ENCODE assay signal across 23 mouse cellular contexts in genomic region chr3:157080585-157080984, GRCm38 (mm10).
A peak's percentile ranks its signal among the peaks of the same experiment; 100 is the strongest.
DNase-seq lines count a peak whose midpoint lies in the region; ATAC-seq and TF ChIP-seq lines count a peak whose summit lies in the region.
"Had no signal": no experiment of that assay in that cellular context is flagged by ENCODE, and none has a peak within 500 bp of the region (broad histone marks: within the 10 kb centered on the region; RNA-seq: fewer than 3 reads in every experiment).

No protein-coding gene starts in this region.

- TF ChIP-seq CTCF in left cerebral cortex, adult 2 months (IDR thresholded peaks at IDR 0.05): no peak

- peaks cover 13% of the 10 kb centered on the region for H3K4me1 ChIP-seq in heart, embryonic 12.5 days (replicated peaks)
- H3K4me1 ChIP-seq in kidney, embryonic 14.5 days (ENCODE audit: control insufficient read depth, insufficient read depth, low read length): no peaks in the 10 kb centered on the region
- H3K4me1 ChIP-seq in lung, embryonic 16.5 days (replicated peaks; ENCODE audit: control insufficient read depth, insufficient read depth, low read length): peaks cover 12% of the 10 kb centered on the region
- H3K4me1 ChIP-seq: embryonic facial prominence, embryonic 12.5 days; embryonic facial prominence, embryonic 15.5 days; hindbrain, embryonic 10.5 days; hindbrain, embryonic 13.5 days had no signal

- ATAC-seq in heart, embryonic 12.5 days (ENCODE audit: insufficient number of reproducible peaks, low FRiP score): 0 out of 2 replicates have a peak, but pooled peaks have one; percentile 48
- no peak for ATAC-seq in kidney, embryonic 14.5 days (ENCODE audit: low FRiP score, low TSS enrichment)
- ATAC-seq in lung, embryonic 16.5 days (ENCODE audit: low read depth): peak; percentile 59
- ATAC-seq: CD4-positive, CD25-positive, alpha-beta regulatory T cell, adult 4 months; forebrain, embryonic 14.5 days; forebrain, postnatal 0 days; hindbrain, embryonic 16.5 days had no signal

- no peaks in the 10 kb centered on the region for H3K27me3 ChIP-seq in heart, embryonic 12.5 days (replicated peaks)
- no peaks in the 10 kb centered on the region for H3K27me3 ChIP-seq in kidney, embryonic 14.5 days (ENCODE audit: control insufficient read depth, insufficient read depth, low read length)
- no peaks in the 10 kb centered on the region for H3K27me3 ChIP-seq in lung, embryonic 16.5 days (ENCODE audit: control insufficient read depth, insufficient read depth, low read depth, low read length)
- H3K27me3 ChIP-seq: embryonic facial prominence, embryonic 12.5 days; embryonic facial prominence, embryonic 15.5 days; hindbrain, embryonic 13.5 days had no signal

- H3K4me3 ChIP-seq in heart, embryonic 12.5 days: no peak overlapping the region
- H3K4me3 ChIP-seq in kidney, embryonic 14.5 days (ENCODE audit: low read length): no peak overlapping the region
- H3K4me3 ChIP-seq in left cerebral cortex, adult 2 months: no peak overlapping the region
- H3K4me3 ChIP-seq in lung, embryonic 16.5 days (ENCODE audit: low read length): no peak overlapping the region
- H3K4me3 ChIP-seq: embryonic facial prominence, embryonic 12.5 days; embryonic facial prominence, embryonic 15.5 days; gastrocnemius, adult 2 months; hindbrain, embryonic 10.5 days; hindbrain, embryonic 13.5 days had no signal

- H3K27ac ChIP-seq in heart, embryonic 12.5 days (ENCODE audit: poor library complexity, severe bottlenecking): peak overlapping the region; percentile 62
- peak overlapping the region; percentile 32; the same call in 1 of the 2 replicates for H3K27ac ChIP-seq in kidney, embryonic 14.5 days (ENCODE audit: low read depth, low read length)
- 0 out of 2 replicates have a peak overlapping the region, but pooled peaks have one; percentile 11 for H3K27ac ChIP-seq in left cerebral cortex, adult 2 months
- peak overlapping the region; percentile 55 for H3K27ac ChIP-seq in lung, embryonic 16.5 days (ENCODE audit: low read length)
- H3K27ac ChIP-seq: embryonic facial prominence, embryonic 12.5 days; embryonic facial prominence, embryonic 15.5 days; gastrocnemius, adult 2 months; hindbrain, embryonic 10.5 days; hindbrain, embryonic 13.5 days had no signal

- H3K36me3 ChIP-seq in heart, embryonic 12.5 days: no peaks in the 10 kb centered on the region
- H3K36me3 ChIP-seq in kidney, embryonic 14.5 days (ENCODE audit: control insufficient read depth, insufficient read depth, low read length): no peaks in the 10 kb centered on the region
- H3K36me3 ChIP-seq in lung, embryonic 16.5 days (ENCODE audit: control insufficient read depth, insufficient read depth, low read length): no peaks in the 10 kb centered on the region
- H3K36me3 ChIP-seq: embryonic facial prominence, embryonic 12.5 days; embryonic facial prominence, embryonic 15.5 days; hindbrain, embryonic 10.5 days; hindbrain, embryonic 13.5 days had no signal

- intact Hi-C loops in heart, postnatal 10 days (cut with DNase I): no loop called here
- intact Hi-C loops in left cerebral cortex, adult 2 months (cut with DNase I): no loop called here

- no peak overlapping the region for H3K9ac ChIP-seq in heart, embryonic 12.5 days
- no peak overlapping the region for H3K9ac ChIP-seq in kidney, embryonic 14.5 days (ENCODE audit: low read depth, low read length)
- H3K9ac ChIP-seq in lung, embryonic 16.5 days (ENCODE audit: low read length): no peak overlapping the region
- H3K9ac ChIP-seq: embryonic facial prominence, embryonic 12.5 days; embryonic facial prominence, embryonic 15.5 days; forebrain, postnatal 0 days; hindbrain, embryonic 13.5 days had no signal

- DNase-seq in heart, postnatal 10 days: no peak
- DNase-seq in kidney, postnatal 4 days: no peak
- DNase-seq in left cerebral cortex, adult 2 months (ENCODE audit: extremely low spot score in 1 of 2, low spot score in 2 of 2): no peak
- DNase-seq in left cerebral cortex, adult 8-10 months (ENCODE audit: low spot score in 2 of 2): no peak
- DNase-seq in lung, postnatal 36 days: no peak
- DNase-seq: adrenal gland, adult 2 months; adrenal gland, postnatal 14 days; cerebellum, adult 11 months; cerebellum, adult 9-11 months; forebrain, postnatal 0 days; gastrocnemius, adult 2 months; gastrocnemius, postnatal 14 days; heart, adult 18-20 months had no signal

- H3K9me3 ChIP-seq in heart, embryonic 12.5 days (replicated peaks): no peaks in the 10 kb centered on the region
- H3K9me3 ChIP-seq in kidney, embryonic 14.5 days (ENCODE audit: control insufficient read depth, low read length): no peaks in the 10 kb centered on the region
- no peaks in the 10 kb centered on the region for H3K9me3 ChIP-seq in lung, embryonic 16.5 days (ENCODE audit: control insufficient read depth, low read length)
- H3K9me3 ChIP-seq: embryonic facial prominence, embryonic 12.5 days; embryonic facial prominence, embryonic 15.5 days; hindbrain, embryonic 10.5 days; hindbrain, embryonic 13.5 days had no signal

- 76% methylated on average over 1 of the region's 1 CpGs for WGBS in heart, embryonic 12.5 days
- 96% methylated on average over 1 of the region's 1 CpGs for WGBS in kidney, embryonic 14.5 days
- 74% methylated on average over 1 of the region's 1 CpGs for WGBS in lung, embryonic 16.5 days

- no peak overlapping the region for H3K4me2 ChIP-seq in heart, embryonic 12.5 days
- no peak overlapping the region for H3K4me2 ChIP-seq in kidney, embryonic 14.5 days (replicated peaks; ENCODE audit: low read depth, low read length)
- H3K4me2 ChIP-seq in lung, embryonic 16.5 days (ENCODE audit: low read depth, low read length): no peak overlapping the region
- H3K4me2 ChIP-seq: embryonic facial prominence, embryonic 12.5 days; embryonic facial prominence, embryonic 15.5 days; hindbrain, embryonic 13.5 days had no signal

Comparison
In these comparisons a context has a peak if more than half of its experiments do, and no peak if none do; other contexts are left out.
1. H3K27ac ChIP-seq: peak in every context shown above with its lines; median percentile 62 in heart, embryonic 12.5 days; 55 in lung, embryonic 16.5 days; 32 in kidney, embryonic 14.5 days; 11 in left cerebral cortex, adult 2 months.